Mouse (Mus musculus) heart, embryonic 14.5 days (tissue): ENCODE results near the gene Phgr1. TPM values are rescaled to one million over a fixed set of nuclear protein-coding genes. Genes with fewer than 3 reads are reported as not detected.

Source experiments
- ATAC-seq: fragments of 200-750 bp; cut with Nextera tagmentation; 2 replicates; pipeline ENCODE4 v1.8.0; 2017; ENCODE audit warnings: low read depth, moderate TSS enrichment; ENCODE audit not compliant: insufficient number of reproducible peaks, insufficient read depth, low FRiP score
- H3K27ac ChIP-seq, 2 experiments: fragments of 200-500 bp in 1 of 2; fragments of 300-500 bp in 1 of 2; sonication (generic) in 1 of 2; replicated peaks in 1 of 2; 2 replicates each; pipeline ENCODE4 v1.5.1; 2012 to 2014; ENCODE audit warnings: low read depth in 2 of 2, low read length in 2 of 2, control low read depth in 1 of 2, mild to moderate bottlenecking in 1 of 2, mixed read lengths in 1 of 2; ENCODE audit not compliant: control insufficient read depth in 1 of 2, insufficient read depth in 1 of 2
- H3K27me3 ChIP-seq: fragments of 300-500 bp; sonication (generic); 2 replicates; pipeline ENCODE4 v1.6.1; 2014; ENCODE audit warnings: mild to moderate bottlenecking, low read length, control low read depth; ENCODE audit not compliant: control insufficient read depth, insufficient read depth
- H3K36me3 ChIP-seq: fragments of 300-500 bp; sonication (generic); 2 replicates; pipeline ENCODE4 v1.6.1; 2014; ENCODE audit warnings: mild to moderate bottlenecking, control low read depth, low read length, mixed read lengths; ENCODE audit not compliant: control insufficient read depth, insufficient read depth
- H3K4me1 ChIP-seq, 2 experiments: fragments of 200-500 bp in 1 of 2; fragments of 300-500 bp in 1 of 2; sonication (generic) in 1 of 2; 2 replicates each; pipeline ENCODE4 v1.6.1; 2012 to 2014; ENCODE audit warnings: low read length in 2 of 2, control low read depth in 1 of 2, mixed read lengths in 1 of 2; ENCODE audit not compliant: control insufficient read depth in 2 of 2, insufficient read depth in 2 of 2
- H3K4me2 ChIP-seq: fragments of 300-500 bp; sonication (generic); 2 replicates; pipeline ENCODE4 v1.6.1; 2014; ENCODE audit warnings: mild to moderate bottlenecking, low read length
- H3K4me3 ChIP-seq, 2 experiments: fragments of 200-500 bp in 1 of 2; fragments of 300-500 bp in 1 of 2; sonication (generic) in 1 of 2; 2 replicates each; pipeline ENCODE4 v1.5.1; 2012 to 2014; ENCODE audit warnings: low read length in 2 of 2, mild to moderate bottlenecking in 2 of 2, control low read depth in 1 of 2, low read depth in 1 of 2, moderate library complexity in 1 of 2; ENCODE audit not compliant: control insufficient read depth in 1 of 2, insufficient read depth in 1 of 2
- H3K9ac ChIP-seq: fragments of 300-500 bp; sonication (generic); 2 replicates; pipeline ENCODE4 v1.6.1; 2014; ENCODE audit warnings: mild to moderate bottlenecking, low read length
- H3K9me3 ChIP-seq: fragments of 300-500 bp; sonication (generic); 2 replicates; pipeline ENCODE4 v1.6.1; 2016; ENCODE audit warnings: low read length, control low read depth; ENCODE audit not compliant: control insufficient read depth
- WGBS: fragments of 180-500 bp; shearing (Covaris S2); extraction: QIAGEN DNeasy Blood & Tissue Kit; methylation state at CpG from one replicate; pipeline ENCODE4 v1.1.7; 2014; 5-methylcytosine and 5-hydroxymethylcytosine counted together
- polyA plus RNA-seq: library from polyadenylated mRNA; unstranded; fragments of >200 nt; fragmentation: Nextera tagmentation; extraction: Ambion mirVana; gene quantifications from 2 replicates; pipeline ENCODE4 v1.2.1, GENCODE M21; 2014

Phgr1 gene
- polyA plus RNA-seq: not detected in 2 replicates

- no peak within 1 kb of the TSS for H3K9ac ChIP-seq
- H3K4me3 ChIP-seq: no peak within 1 kb of the TSS
- H3K27ac ChIP-seq: no peak within 1 kb of the TSS
- H3K27me3 ChIP-seq: no peaks in the 10 kb centered on the region
- no peaks in the 10 kb centered on the region for H3K36me3 ChIP-seq
- peaks cover 0 to 4% of the 10 kb centered on the region in 2 experiments; a peak in 1 of 4 replicates for H3K4me1 ChIP-seq
- no peak within 1 kb of the TSS for H3K4me2 ChIP-seq
- no peak for ATAC-seq
- WGBS: 72% methylated on average over 6 of the region's 6 CpGs
- no peaks in the 10 kb centered on the region for H3K9me3 ChIP-seq
Measured at GRCm38 (mm10) chr2:118772158-118772874, at the start of gene Phgr1. Gene Phgr1 (plus strand): TSS chr2:118772769.

- Histone ChIP-seq H3K27me3 (no peaks in the 10 kb centered on the region), H3K4me2 (no peak overlapping the region), H3K36me3 (no peaks in the 10 kb centered on the region), H3K4me3 (no peak overlapping the region), H3K27ac (no peak overlapping the region), H3K4me1 (peaks cover 17 to 23% of the 10 kb centered on the region in 2 experiments), H3K9ac (no peak overlapping the region), H3K9me3 (no peaks in the 10 kb centered on the region)
- ATAC-seq: no peak
- 73% methylated on average over 15 of the region's 15 CpGs for WGBS
Measured at GRCm38 (mm10) chr2:118723693-118724486, 48.7 kb upstream of the Phgr1 start.

- Histone ChIP-seq H3K9me3 (no peaks in the 10 kb centered on the region), H3K9ac (no peak overlapping the region), H3K4me3 (no peak overlapping the region), H3K27ac (no peak overlapping the region), H3K4me1 (peaks cover 29 to 32% of the 10 kb centered on the region in 2 experiments), H3K4me2 (no peak overlapping the region), H3K27me3 (no peaks in the 10 kb centered on the region), H3K36me3 (no peaks in the 10 kb centered on the region)
- 85% methylated on average over 4 of the region's 4 CpGs for WGBS
- ATAC-seq: no peak
Measured at GRCm38 (mm10) chr2:118725511-118725910, 47.1 kb upstream of the Phgr1 start.

DNA sequence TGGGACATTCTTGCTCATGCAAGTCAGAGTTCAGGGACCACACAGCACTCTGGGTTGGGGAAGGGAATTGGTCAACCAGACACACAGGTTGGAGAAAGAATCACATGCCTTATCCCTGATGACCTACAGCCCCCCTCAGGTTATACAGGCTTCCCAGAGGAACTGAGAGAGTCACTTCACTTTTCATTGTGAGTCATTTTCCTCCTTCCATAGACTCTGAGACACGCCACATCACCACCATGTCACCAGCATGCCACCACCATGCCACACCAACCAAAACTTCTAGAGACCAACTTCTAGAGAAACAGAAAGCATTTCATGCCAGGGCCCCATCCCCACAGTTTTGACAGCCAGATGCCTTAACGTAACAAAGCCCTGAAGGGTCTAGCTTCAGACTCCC, 45.7 kb upstream of the Phgr1 start:
- H3K27me3 ChIP-seq: peaks cover 11% of the 10 kb centered on the region
- WGBS: 85% methylated on average over 2 of the region's 2 CpGs
- no peak overlapping the region for H3K4me3 ChIP-seq
- no peaks in the 10 kb centered on the region for H3K9me3 ChIP-seq
- H3K36me3 ChIP-seq: no peaks in the 10 kb centered on the region
- no peak for ATAC-seq
- peaks cover 29 to 32% of the 10 kb centered on the region in 2 experiments for H3K4me1 ChIP-seq
- no peak overlapping the region for H3K4me2 ChIP-seq
- H3K9ac ChIP-seq: no peak overlapping the region
- no peak overlapping the region for H3K27ac ChIP-seq

- peaks cover 13% of the 10 kb centered on the region for H3K27me3 ChIP-seq
- no peak overlapping the region for H3K27ac ChIP-seq
- WGBS: 29% methylated on average over 9 of the region's 9 CpGs
- no peak overlapping the region for H3K4me3 ChIP-seq
- H3K9ac ChIP-seq: no peak overlapping the region
- H3K4me2 ChIP-seq: peak overlapping the region; percentile 15
- no peaks in the 10 kb centered on the region for H3K9me3 ChIP-seq
- no peaks in the 10 kb centered on the region for H3K36me3 ChIP-seq
- ATAC-seq: no peak
- H3K4me1 ChIP-seq: peaks cover 26 to 32% of the 10 kb centered on the region in 2 experiments
Measured at GRCm38 (mm10) chr2:118727911-118728310, 44.7 kb upstream of the Phgr1 start.

GRCm38 (mm10) chr2:118728337-118728736, 44.2 kb upstream of the Phgr1 start, which contains the start of gene Plcb2:
Gene Plcb2 (minus strand): TSS chr2:118728438.
- H3K9ac ChIP-seq: peak within 1 kb of the TSS; percentile 38; the same call in 1 of the 2 replicates
- H3K9me3 ChIP-seq: no peaks in the 10 kb centered on the region
- H3K36me3 ChIP-seq: no peaks in the 10 kb centered on the region
- H3K27ac ChIP-seq: peak within 1 kb of the TSS; percentile 28 to 29; a peak in 2 of 4 replicates
- H3K4me1 ChIP-seq: peaks cover 22 to 28% of the 10 kb centered on the region in 2 experiments
- no peak for ATAC-seq
- H3K27me3 ChIP-seq: peaks cover 13% of the 10 kb centered on the region
- no peak within 1 kb of the TSS for H3K4me3 ChIP-seq
- H3K4me2 ChIP-seq: peak within 1 kb of the TSS; percentile 15
- 34% methylated on average over 7 of the region's 7 CpGs for WGBS

DNA sequence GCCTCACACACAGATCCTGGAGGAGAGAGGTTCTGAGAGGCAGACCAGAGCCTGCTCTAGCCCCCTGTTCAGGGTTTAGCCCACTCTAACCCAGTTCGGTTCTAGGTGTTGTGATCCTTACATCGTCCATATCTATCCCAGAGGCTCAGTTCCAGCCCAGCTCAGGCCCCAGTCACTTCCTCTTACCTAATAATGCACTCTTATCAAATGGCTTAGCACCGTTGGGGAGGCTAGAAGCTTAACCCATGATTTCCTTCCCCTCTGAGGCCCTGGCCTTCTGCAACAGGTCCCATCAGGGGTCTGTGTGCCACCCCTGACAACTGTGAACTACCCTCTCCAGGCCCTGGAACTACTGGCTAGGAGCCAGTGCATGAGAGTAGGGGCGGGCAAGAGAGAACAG, 43.4 kb upstream of the Phgr1 start:
- Histone ChIP-seq H3K9me3 (no peaks in the 10 kb centered on the region), H3K27ac (peak overlapping the region; percentile 28 to 29; a peak in 2 of 4 replicates), H3K36me3 (no peaks in the 10 kb centered on the region), H3K27me3 (peaks cover 19% of the 10 kb centered on the region), H3K9ac (peak overlapping the region; percentile 38; the same call in 1 of the 2 replicates), H3K4me2 (no peak overlapping the region), H3K4me1 (peaks cover 21 to 28% of the 10 kb centered on the region in 2 experiments), H3K4me3 (no peak overlapping the region)
- WGBS: 17% methylated on average over 4 of the region's 4 CpGs
- no peak for ATAC-seq
